Mouse (Mus musculus): Measurements from ENCODE around the gene Fgd3. TPM values are rescaled to one million over a fixed set of nuclear protein-coding genes. Genes with fewer than 3 reads are reported as not detected.

The Fgd3 gene
- polyA plus RNA-seq, 1 experiment from 2014 or later: 1.1 TPM

- no peak overlapping the region for H3K9ac ChIP-seq (replicated peaks; ENCODE audit: low read length)
- peak overlapping the region; percentile 59 for H3K4me2 ChIP-seq (replicated peaks; ENCODE audit: low read depth, low read length)
- 0 out of 2 replicates have a peak overlapping the region, but pooled peaks have one; percentile 68 for H3K27ac ChIP-seq (ENCODE audit: low read length)
- H3K36me3 ChIP-seq (ENCODE audit: insufficient read depth, low read length): no peaks in the 10 kb centered on the region
- peaks cover 12% of the 10 kb centered on the region for H3K4me1 ChIP-seq (ENCODE audit: insufficient read depth, low read length)
- H3K9me3 ChIP-seq (ENCODE audit: low read length): no peaks in the 10 kb centered on the region
- H3K4me3 ChIP-seq (ENCODE audit: low read length): peak overlapping the region; percentile 55
- WGBS: 84% methylated on average over 2 of the region's 2 CpGs
- no peak for ATAC-seq (ENCODE audit: low FRiP score, low TSS enrichment)
- peaks cover 23% of the 10 kb centered on the region for H3K27me3 ChIP-seq (ENCODE audit: insufficient read depth, low read length)
Measured at GRCm38 (mm10) chr13:49246626-49247025, 73.5 kb downstream of the Fgd3 start.

- Histone ChIP-seq H3K4me2 (replicated peaks; ENCODE audit: low read depth, low read length) (no peak overlapping the region; the same call in 1 of the 2 replicates), H3K4me1 (ENCODE audit: insufficient read depth, low read length) (peaks cover 12% of the 10 kb centered on the region), H3K27me3 (ENCODE audit: insufficient read depth, low read length) (peaks cover 23% of the 10 kb centered on the region), H3K9ac (replicated peaks; ENCODE audit: low read length) (no peak overlapping the region), H3K27ac (ENCODE audit: low read length) (peak overlapping the region; percentile 68), H3K36me3 (ENCODE audit: insufficient read depth, low read length) (no peaks in the 10 kb centered on the region), H3K4me3 (ENCODE audit: low read length) (no peak overlapping the region), H3K9me3 (ENCODE audit: low read length) (no peaks in the 10 kb centered on the region)
- WGBS: 70% methylated on average over 3 of the region's 3 CpGs
- no peak for ATAC-seq (ENCODE audit: low FRiP score, low TSS enrichment)
Measured at GRCm38 (mm10) chr13:49246011-49246410, 74.1 kb downstream of the Fgd3 start.

- H3K4me1 ChIP-seq (ENCODE audit: insufficient read depth, low read length): peaks cover 12% of the 10 kb centered on the region
- no peaks in the 10 kb centered on the region for H3K36me3 ChIP-seq (ENCODE audit: insufficient read depth, low read length)
- 64% methylated on average over 4 of the region's 4 CpGs for WGBS
- peak overlapping the region; percentile 76 for H3K27ac ChIP-seq (ENCODE audit: low read length)
- no peaks in the 10 kb centered on the region for H3K9me3 ChIP-seq (ENCODE audit: low read length)
- H3K27me3 ChIP-seq (ENCODE audit: insufficient read depth, low read length): peaks cover 23% of the 10 kb centered on the region
- H3K9ac ChIP-seq (replicated peaks; ENCODE audit: low read length): no peak overlapping the region
- no peak overlapping the region for H3K4me3 ChIP-seq (ENCODE audit: low read length)
- ATAC-seq (ENCODE audit: low FRiP score, low TSS enrichment): peak; percentile 40
- H3K4me2 ChIP-seq (replicated peaks; ENCODE audit: low read depth, low read length): no peak overlapping the region; the same call in 1 of the 2 replicates
Measured at GRCm38 (mm10) chr13:49245251-49245650, 74.9 kb downstream of the Fgd3 start.

GRCm38 (mm10) chr13:49243492-49243891, 76.6 kb downstream of the Fgd3 start:
- Histone ChIP-seq H3K4me2 (replicated peaks; ENCODE audit: low read depth, low read length) (no peak overlapping the region), H3K9ac (replicated peaks; ENCODE audit: low read length) (no peak overlapping the region), H3K9me3 (ENCODE audit: low read length) (no peaks in the 10 kb centered on the region), H3K27ac (ENCODE audit: low read length) (no peak overlapping the region), H3K27me3 (ENCODE audit: insufficient read depth, low read length) (peaks cover 21% of the 10 kb centered on the region), H3K36me3 (ENCODE audit: insufficient read depth, low read length) (no peaks in the 10 kb centered on the region), H3K4me1 (ENCODE audit: insufficient read depth, low read length) (peaks cover 11% of the 10 kb centered on the region), H3K4me3 (ENCODE audit: low read length) (no peak overlapping the region)
- ATAC-seq (ENCODE audit: low FRiP score, low TSS enrichment): no peak
- 98% methylated on average over 2 of the region's 2 CpGs for WGBS

GRCm38 (mm10) chr13:49242321-49243065, 77.6 kb downstream of the Fgd3 start:
- Histone ChIP-seq H3K9ac (replicated peaks; ENCODE audit: low read length) (no peak overlapping the region), H3K4me3 (ENCODE audit: low read length) (no peak overlapping the region), H3K4me2 (replicated peaks; ENCODE audit: low read depth, low read length) (no peak overlapping the region), H3K27me3 (ENCODE audit: insufficient read depth, low read length) (peaks cover 12% of the 10 kb centered on the region), H3K36me3 (ENCODE audit: insufficient read depth, low read length) (no peaks in the 10 kb centered on the region), H3K4me1 (ENCODE audit: insufficient read depth, low read length) (peaks cover 3% of the 10 kb centered on the region; the same call in 1 of the 2 replicates), H3K9me3 (ENCODE audit: low read length) (no peaks in the 10 kb centered on the region), H3K27ac (ENCODE audit: low read length) (no peak overlapping the region)
- ATAC-seq (ENCODE audit: low FRiP score, low TSS enrichment): no peak
- WGBS: 69% methylated on average over 9 of the region's 9 CpGs

GRCm38 (mm10) chr13:49238737-49239136, 81.4 kb downstream of the Fgd3 start:
- WGBS: 93% methylated on average over 8 of the region's 8 CpGs
- Histone ChIP-seq H3K27me3 (ENCODE audit: insufficient read depth, low read length) (no peaks in the 10 kb centered on the region), H3K9me3 (ENCODE audit: low read length) (peaks cover 4% of the 10 kb centered on the region; the same call in 1 of the 2 replicates)

GRCm38 (mm10) chr13:49237617-49238016, 82.5 kb downstream of the Fgd3 start:
- H3K9ac ChIP-seq (replicated peaks; ENCODE audit: low read length): no peak overlapping the region
- no peak overlapping the region for H3K27ac ChIP-seq (ENCODE audit: low read length)
- H3K4me1 ChIP-seq (ENCODE audit: insufficient read depth, low read length): no peaks in the 10 kb centered on the region
- WGBS: 89% methylated on average over 8 of the region's 8 CpGs
- no peaks in the 10 kb centered on the region for H3K27me3 ChIP-seq (ENCODE audit: insufficient read depth, low read length)
- no peak for ATAC-seq (ENCODE audit: low FRiP score, low TSS enrichment)
- H3K4me3 ChIP-seq (ENCODE audit: low read length): no peak overlapping the region
- no peaks in the 10 kb centered on the region for H3K36me3 ChIP-seq (ENCODE audit: insufficient read depth, low read length)
- no peak overlapping the region for H3K4me2 ChIP-seq (replicated peaks; ENCODE audit: low read depth, low read length)
- peaks cover 4% of the 10 kb centered on the region; the same call in 1 of the 2 replicates for H3K9me3 ChIP-seq (ENCODE audit: low read length)

More at GRCm38 (mm10) chr13:49238737-49239136, 81.4 kb downstream of the Fgd3 start:
- Histone ChIP-seq H3K9ac (replicated peaks; ENCODE audit: low read length) (no peak overlapping the region), H3K4me3 (ENCODE audit: low read length) (no peak overlapping the region), H3K4me1 (ENCODE audit: insufficient read depth, low read length) (no peaks in the 10 kb centered on the region), H3K4me2 (replicated peaks; ENCODE audit: low read depth, low read length) (no peak overlapping the region), H3K36me3 (ENCODE audit: insufficient read depth, low read length) (no peaks in the 10 kb centered on the region), H3K27ac (ENCODE audit: low read length) (no peak overlapping the region)
- no peak for ATAC-seq (ENCODE audit: low FRiP score, low TSS enrichment)

- Histone ChIP-seq H3K4me1 (ENCODE audit: insufficient read depth, low read length) (no peaks in the 10 kb centered on the region), H3K9me3 (ENCODE audit: low read length) (peaks cover 4% of the 10 kb centered on the region; the same call in 1 of the 2 replicates), H3K4me2 (replicated peaks; ENCODE audit: low read depth, low read length) (no peak overlapping the region), H3K36me3 (ENCODE audit: insufficient read depth, low read length) (no peaks in the 10 kb centered on the region), H3K4me3 (ENCODE audit: low read length) (no peak overlapping the region), H3K9ac (replicated peaks; ENCODE audit: low read length) (no peak overlapping the region), H3K27ac (ENCODE audit: low read length) (no peak overlapping the region), H3K27me3 (ENCODE audit: insufficient read depth, low read length) (no peaks in the 10 kb centered on the region)
- 92% methylated on average over 4 of the region's 4 CpGs for WGBS
- ATAC-seq (ENCODE audit: low FRiP score, low TSS enrichment): no peak
Measured at GRCm38 (mm10) chr13:49234711-49235110, 85.4 kb downstream of the Fgd3 start.

GRCm38 (mm10) chr13:49233792-49234572, 86.1 kb downstream of the Fgd3 start:
- peak; percentile 80 for ATAC-seq (ENCODE audit: low FRiP score, low TSS enrichment)
- peak overlapping the region; percentile 41; the same call in 1 of the 2 replicates for H3K27ac ChIP-seq (ENCODE audit: low read length)

More at GRCm38 (mm10) chr13:49233792-49234572, 86.1 kb downstream of the Fgd3 start:
- Histone ChIP-seq H3K4me3 (ENCODE audit: low read length) (no peak overlapping the region), H3K4me1 (ENCODE audit: insufficient read depth, low read length) (no peaks in the 10 kb centered on the region), H3K36me3 (ENCODE audit: insufficient read depth, low read length) (no peaks in the 10 kb centered on the region), H3K27me3 (ENCODE audit: insufficient read depth, low read length) (no peaks in the 10 kb centered on the region), H3K4me2 (replicated peaks; ENCODE audit: low read depth, low read length) (no peak overlapping the region), H3K9ac (replicated peaks; ENCODE audit: low read length) (no peak overlapping the region), H3K9me3 (ENCODE audit: low read length) (peaks cover 4% of the 10 kb centered on the region; the same call in 1 of the 2 replicates)
- WGBS: 86% methylated on average over 8 of the region's 8 CpGs
